Mouse (Mus musculus): Measurements from ENCODE around the gene Stbd1.

- no peak for TF ChIP-seq CTCF (conservative IDR thresholded peaks at IDR 0.05; ENCODE audit: insufficient read depth, insufficient read length, low read depth, low read length)
- no peak for TF ChIP-seq POLR2A (IDR thresholded peaks at IDR 0.05; ENCODE audit: low read depth, low read length)
These were observed 40.8 kb upstream of the Stbd1 start for GRCm38 (mm10) chr5:92562002-92562401.
